Mouse (Mus musculus): ENCODE measurements around the gene Gm5127.

Gm5127 gene

GRCm38 (mm10) chrX:106582886-106583285, at the start of gene Gm5127:
Gene Gm5127 (plus strand): TSS chrX:106583186.
- DNase-seq (ENCODE audit: low spot score), result no peak

DNA sequence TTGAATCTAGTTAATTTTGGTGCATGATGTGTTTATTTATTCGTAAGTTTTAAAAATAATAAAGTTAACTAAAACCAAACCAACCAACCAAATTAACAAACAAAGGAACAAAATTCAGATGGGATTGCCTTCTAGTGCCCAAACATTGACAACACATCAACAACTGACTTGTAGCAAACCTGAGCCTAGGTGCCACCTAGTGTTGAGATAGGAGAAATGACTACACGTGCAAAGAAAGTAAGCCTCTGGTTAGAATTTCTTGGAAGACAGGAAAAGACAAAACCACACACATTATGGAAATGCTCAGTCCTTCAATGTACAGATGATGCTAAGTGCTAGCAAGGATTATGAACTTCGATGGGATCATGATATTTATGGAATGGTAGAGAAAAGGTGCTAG, 46.6 kb upstream of the Gm5127 start:
- DNase-seq (ENCODE audit: low spot score), result no peak

- DNase-seq (ENCODE audit: low spot score), result no peak
Measured at GRCm38 (mm10) chrX:106555457-106555856, 27.5 kb upstream of the Gm5127 start.

DNA sequence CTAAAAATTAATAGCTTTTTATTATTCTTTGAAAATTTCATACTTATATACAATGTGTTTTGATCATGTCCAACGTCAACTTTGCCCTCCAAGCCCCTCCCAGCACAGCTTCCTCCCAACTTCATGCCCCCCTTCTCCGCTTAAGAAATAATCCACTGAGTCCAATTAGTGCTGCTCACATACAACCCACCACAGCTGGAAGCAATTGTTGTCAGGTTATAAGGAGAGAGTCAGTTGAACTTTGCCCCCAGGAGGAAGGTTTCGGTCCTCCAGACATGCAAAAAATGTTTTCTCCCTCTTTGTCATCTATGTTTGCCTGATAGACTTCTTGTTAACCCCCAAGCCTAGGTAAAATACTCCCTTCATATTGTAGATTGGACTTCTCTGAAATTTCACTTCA, 4.0 kb upstream of the Gm5127 start:
- no peak for DNase-seq (ENCODE audit: low spot score)

DNA sequence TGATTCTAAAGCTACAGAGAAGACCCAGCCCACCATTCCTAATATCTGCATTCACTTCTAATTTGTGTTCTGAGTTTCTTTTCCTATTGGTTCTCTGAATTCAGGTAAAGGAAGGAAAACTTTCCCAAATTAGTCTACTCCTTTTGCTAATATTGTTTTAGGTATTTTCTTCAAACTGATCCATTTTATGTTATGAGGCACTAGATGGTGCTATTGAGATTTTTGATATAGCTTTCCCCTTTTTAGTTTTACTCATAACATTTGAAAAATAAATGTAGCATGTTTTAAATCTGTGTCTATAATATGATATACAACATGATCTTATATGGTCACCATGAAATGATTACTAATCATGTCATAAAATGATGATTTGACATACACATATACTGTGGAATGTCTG, 2.6 kb upstream of the Gm5127 start:
- DNase-seq (ENCODE audit: low spot score), result no peak

GRCm38 (mm10) chrX:106582197-106582596, 789 bp upstream of the Gm5127 start:
- DNase-seq (ENCODE audit: low spot score), result no peak

DNA sequence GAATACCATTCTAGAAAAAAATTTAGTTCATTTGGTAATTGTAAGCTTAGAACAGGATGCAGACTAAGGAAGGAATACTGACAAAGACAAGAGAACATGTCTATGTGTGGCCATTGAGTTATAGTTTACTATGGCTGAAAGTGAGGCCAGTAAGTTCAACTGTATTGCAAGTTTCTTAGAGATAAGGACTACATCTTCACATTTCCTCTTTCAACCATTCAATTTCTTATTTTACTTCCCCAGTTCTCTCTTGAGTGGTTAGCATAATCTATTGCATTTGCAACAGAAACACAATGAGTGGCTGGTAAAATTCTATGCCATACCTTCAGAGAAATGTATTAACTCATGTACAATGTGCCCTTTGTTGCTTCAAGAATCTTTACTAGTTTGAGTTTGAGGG, 10.9 kb downstream of the Gm5127 start:
- DNase-seq (ENCODE audit: low spot score), result no peak

- DNase-seq (ENCODE audit: low spot score), result no peak
Measured at GRCm38 (mm10) chrX:106595904-106596303, 12.9 kb downstream of the Gm5127 start.

DNA sequence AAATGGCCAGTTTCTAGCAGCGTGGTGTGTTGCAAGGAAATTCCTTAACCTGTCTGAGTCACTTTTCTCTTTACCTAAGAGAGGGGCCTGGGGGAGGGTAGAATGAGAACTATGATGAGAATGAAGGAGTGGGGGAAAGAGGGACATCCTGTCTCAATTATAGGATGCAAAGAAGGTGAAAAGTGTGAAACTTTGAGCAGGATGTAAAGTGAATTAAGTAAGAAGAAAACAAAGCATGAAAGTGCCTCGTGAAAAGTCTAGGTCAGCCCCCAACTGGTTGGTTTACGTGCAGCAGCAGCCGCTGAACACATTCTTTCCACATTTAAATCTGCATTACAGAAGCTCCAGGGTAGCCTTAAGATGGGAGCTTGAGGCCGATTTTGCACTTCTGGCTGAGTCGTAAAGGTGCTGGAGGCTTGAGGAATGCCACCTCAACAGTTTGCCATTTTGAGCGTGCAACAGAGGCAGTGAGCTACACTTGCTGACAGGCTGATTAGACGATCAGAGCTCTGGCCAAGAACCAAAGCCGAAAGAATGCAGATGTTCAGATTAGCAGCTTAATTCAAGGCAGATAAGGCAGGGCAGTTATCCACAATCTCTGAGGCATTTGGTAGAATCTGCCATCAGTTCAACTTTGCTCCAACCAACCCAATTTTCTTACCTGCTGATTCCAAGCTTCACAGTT, 19.7 kb downstream of the Gm5127 start:
- no peak for DNase-seq (ENCODE audit: low spot score)

GRCm38 (mm10) chrX:106603386-106603785, 20.4 kb downstream of the Gm5127 start, which contains the start of gene Cysltr1:
Gene Cysltr1 (minus strand): TSS chrX:106603679.
- DNase-seq (ENCODE audit: low spot score), result no peak

DNA sequence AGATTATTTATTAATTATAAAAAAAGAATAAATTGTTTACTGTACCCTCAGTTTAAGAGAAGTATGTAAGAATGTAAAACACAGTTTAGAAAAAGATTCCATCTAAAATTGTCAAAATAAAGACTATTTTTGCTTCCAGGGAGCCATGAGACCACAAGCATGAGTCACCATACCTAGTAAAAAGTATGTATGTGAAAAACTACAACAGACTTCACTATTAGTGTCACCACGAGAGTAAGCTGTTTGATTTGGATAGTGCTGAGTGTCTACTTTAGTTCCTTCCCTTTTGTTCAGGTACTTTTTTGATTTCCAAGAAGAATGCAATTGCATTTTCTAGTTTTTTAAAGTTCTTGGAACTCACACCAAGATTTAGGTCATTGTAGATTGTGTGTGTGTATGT, 39.5 kb downstream of the Gm5127 start:
- no peak for DNase-seq (ENCODE audit: low spot score)

DNA sequence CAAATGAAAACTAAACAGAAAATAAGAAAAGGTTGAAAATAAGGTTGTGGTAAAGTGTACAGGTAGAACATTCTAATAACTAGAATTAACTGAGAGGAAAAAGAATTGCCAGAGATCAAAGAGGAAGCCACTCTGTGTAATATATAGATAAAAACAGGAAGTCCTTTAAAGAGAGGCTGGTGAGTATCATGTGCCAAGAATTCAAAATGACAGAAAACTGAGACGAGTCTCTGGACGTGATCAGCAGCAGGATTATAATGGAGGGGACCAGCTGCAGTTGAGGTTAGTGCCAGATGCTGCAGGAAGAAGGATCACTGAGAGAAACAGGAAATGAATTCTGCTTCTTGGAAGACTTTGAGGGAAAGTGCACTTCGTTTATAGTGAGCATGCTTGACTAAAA, 40.7 kb downstream of the Gm5127 start:
- DNase-seq (ENCODE audit: low spot score), result no peak

GRCm38 (mm10) chrX:106628514-106628913, 45.5 kb downstream of the Gm5127 start:
- no peak for DNase-seq (ENCODE audit: low spot score)

GRCm38 (mm10) chrX:106633543-106633942, 50.6 kb downstream of the Gm5127 start:
- no peak for DNase-seq (ENCODE audit: low spot score)

DNA sequence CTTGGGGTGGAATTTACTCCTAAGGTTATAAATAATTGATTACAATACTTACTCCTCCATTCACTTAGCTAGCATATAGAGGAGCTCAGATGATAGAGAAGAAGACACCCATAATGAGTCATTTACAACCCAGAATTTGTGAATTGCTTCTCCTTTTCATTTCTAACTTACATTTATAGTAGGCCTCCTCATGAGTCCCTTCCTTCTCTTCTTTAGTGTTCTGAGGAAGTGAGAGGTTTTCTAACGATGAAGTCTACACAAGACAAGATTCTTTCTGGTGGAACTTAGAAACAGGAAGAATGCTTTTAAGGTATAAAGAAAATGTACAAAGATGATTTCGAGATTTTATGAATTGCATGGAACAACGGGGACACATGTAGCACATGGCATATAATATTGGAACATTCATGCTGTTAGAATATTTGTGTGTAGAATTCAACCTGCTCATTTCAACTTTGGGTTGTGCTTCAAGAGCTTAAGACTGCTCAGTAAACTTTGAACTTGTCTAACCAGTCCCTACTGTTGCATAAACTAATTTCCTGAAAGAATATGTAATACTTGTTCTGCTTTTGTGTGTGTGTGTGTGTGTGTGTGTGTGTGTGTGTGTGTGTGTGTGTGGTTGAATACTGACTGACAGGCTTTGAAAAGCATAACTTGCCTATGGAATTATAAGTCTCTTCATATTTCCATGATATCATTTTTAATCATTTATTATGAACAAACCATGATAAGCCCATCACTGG, 52.0 kb downstream of the Gm5127 start:
- DNase-seq (ENCODE audit: low spot score), result no peak

DNA sequence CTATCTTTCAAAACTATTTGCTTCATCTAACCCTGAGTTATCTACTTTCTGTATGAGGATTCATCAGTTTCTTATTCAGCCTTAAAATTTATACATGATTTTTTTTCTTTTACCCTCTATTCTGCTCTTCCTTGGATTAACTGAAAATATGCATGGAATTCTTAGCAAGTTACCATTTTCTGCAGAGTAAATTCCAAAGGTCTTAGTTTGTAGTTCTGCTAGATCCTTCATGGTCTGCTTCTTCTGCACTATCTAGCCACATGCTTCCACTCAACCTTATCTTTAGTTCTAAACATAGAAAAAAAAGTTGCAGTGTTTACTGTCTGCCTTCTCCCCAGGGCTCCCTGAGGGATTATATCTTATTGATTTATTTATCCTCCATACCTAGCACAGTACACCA, 79.1 kb downstream of the Gm5127 start:
- no peak for DNase-seq (ENCODE audit: low spot score)

GRCm38 (mm10) chrX:106704590-106704989, 121.6 kb downstream of the Gm5127 start:
- no peak for DNase-seq (ENCODE audit: low spot score)

DNA sequence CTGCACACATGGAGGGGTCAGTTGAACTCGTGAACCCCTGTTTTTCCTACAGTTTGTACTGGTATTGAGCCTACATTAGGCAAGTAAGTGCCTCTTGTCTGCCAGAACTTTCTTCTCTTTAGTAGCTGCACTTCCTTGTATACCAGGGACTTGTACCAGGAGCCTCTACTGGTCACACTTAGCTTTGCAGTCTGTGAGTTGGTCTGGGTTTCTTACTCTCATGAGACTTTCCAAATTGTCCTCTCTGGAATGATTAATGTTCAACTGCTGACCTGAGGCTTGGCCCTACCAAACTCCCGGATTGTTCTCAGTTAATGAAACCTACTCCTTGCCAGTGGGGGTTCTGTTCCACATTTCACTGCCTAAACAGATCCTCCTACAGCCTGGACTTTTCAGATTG, 134.2 kb downstream of the Gm5127 start:
- no peak for DNase-seq (ENCODE audit: low spot score)

DNA sequence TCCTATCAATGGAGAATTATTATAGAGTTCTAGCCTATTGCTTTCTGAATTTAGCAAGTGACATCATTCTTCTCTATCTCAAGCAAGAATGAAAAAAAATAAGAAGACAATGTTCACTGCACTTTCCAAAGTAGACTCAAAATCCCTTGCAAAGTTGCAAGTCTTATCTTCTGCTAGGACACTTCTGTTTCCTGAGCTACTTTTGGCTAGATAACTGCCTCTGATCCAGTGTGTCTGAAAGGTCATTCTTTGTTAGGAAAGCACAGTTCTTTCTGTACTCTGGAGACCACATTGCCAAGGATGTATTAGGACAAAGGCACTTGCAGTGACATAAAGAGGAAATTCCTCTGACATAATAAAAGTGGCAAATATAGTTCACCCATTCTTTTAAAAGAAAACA, 159.3 kb downstream of the Gm5127 start:
- DNase-seq (ENCODE audit: low spot score), result no peak

DNA sequence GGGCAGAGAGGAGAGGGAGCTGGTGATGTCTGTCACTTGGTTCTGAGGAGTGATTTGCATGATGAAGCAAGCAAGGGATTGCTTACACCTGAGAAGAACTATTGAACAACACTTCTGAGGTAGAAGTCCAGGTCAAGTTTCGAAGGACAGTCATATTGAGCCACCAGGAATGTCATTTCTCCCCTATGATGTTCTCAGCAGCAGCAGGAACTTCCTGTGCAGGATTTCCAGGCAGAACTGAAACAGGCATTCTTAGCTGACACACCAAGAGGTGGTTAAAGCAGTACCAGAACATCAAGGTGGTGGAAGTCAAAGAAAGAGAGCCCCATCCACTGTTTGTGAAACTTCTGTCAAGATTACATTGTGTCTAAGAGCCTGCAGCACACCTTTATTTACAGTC, 172.3 kb downstream of the Gm5127 start:
- DNase-seq (ENCODE audit: low spot score), result no peak

All from ovary, postnatal 14 days (tissue).